Mouse (Mus musculus): ENCODE data around the gene Wee1. TPM values are rescaled to one million over a fixed set of nuclear protein-coding genes. Genes with fewer than 3 reads are reported as not detected.

Gene Wee1
- 46.1 TPM for polyA plus RNA-seq (2014; fragmentation: Illumina TruSeq; extraction: RNeasy Lipid Tissue Mini Kit (QIAGEN cat#74804); ENCODE audit: low read depth, low replicate concordance)

GRCm38 (mm10) chr7:110121516-110122288 lies at the start of gene Wee1:
Gene Wee1 (plus strand): TSS chr7:110122046.

Other genes with a start within 250 kb of the Wee1 start
- gene Dennd5a, start 161.6 kb upstream of the Wee1 start, polyA plus RNA-seq (2014; fragmentation: Illumina TruSeq; extraction: RNeasy Lipid Tissue Mini Kit (QIAGEN cat#74804); ENCODE audit: low read depth, low replicate concordance), result 39.2 TPM
- gene Tmem41b, start 135.1 kb upstream of the Wee1 start, polyA plus RNA-seq (2014; fragmentation: Illumina TruSeq; extraction: RNeasy Lipid Tissue Mini Kit (QIAGEN cat#74804); ENCODE audit: low read depth, low replicate concordance), result 156 TPM
- 66.8 TPM for gene Ipo7, start 103.8 kb upstream of the Wee1 start, polyA plus RNA-seq (2014; fragmentation: Illumina TruSeq; extraction: RNeasy Lipid Tissue Mini Kit (QIAGEN cat#74804); ENCODE audit: low read depth, low replicate concordance)
- 13.1 TPM for gene Zfp143, start 60.8 kb upstream of the Wee1 start, polyA plus RNA-seq (2014; fragmentation: Illumina TruSeq; extraction: RNeasy Lipid Tissue Mini Kit (QIAGEN cat#74804); ENCODE audit: low read depth, low replicate concordance)
- gene Swap70, start 99.7 kb downstream of the Wee1 start, polyA plus RNA-seq (2014; fragmentation: Illumina TruSeq; extraction: RNeasy Lipid Tissue Mini Kit (QIAGEN cat#74804); ENCODE audit: low read depth, low replicate concordance), result 8.5 TPM

Data from testis, adult 10 weeks (tissue).